Mouse (Mus musculus): ENCODE data around the gene Vasp. TPM values are rescaled to one million over a fixed set of nuclear protein-coding genes. Genes with fewer than 3 reads are reported as not detected.

The Vasp gene
- polyA plus RNA-seq (2016; fragmentation: Nextera tagmentation; extraction: Ambion mirVana) = 66.4 and 68.8 TPM in 2 replicates

DNA sequence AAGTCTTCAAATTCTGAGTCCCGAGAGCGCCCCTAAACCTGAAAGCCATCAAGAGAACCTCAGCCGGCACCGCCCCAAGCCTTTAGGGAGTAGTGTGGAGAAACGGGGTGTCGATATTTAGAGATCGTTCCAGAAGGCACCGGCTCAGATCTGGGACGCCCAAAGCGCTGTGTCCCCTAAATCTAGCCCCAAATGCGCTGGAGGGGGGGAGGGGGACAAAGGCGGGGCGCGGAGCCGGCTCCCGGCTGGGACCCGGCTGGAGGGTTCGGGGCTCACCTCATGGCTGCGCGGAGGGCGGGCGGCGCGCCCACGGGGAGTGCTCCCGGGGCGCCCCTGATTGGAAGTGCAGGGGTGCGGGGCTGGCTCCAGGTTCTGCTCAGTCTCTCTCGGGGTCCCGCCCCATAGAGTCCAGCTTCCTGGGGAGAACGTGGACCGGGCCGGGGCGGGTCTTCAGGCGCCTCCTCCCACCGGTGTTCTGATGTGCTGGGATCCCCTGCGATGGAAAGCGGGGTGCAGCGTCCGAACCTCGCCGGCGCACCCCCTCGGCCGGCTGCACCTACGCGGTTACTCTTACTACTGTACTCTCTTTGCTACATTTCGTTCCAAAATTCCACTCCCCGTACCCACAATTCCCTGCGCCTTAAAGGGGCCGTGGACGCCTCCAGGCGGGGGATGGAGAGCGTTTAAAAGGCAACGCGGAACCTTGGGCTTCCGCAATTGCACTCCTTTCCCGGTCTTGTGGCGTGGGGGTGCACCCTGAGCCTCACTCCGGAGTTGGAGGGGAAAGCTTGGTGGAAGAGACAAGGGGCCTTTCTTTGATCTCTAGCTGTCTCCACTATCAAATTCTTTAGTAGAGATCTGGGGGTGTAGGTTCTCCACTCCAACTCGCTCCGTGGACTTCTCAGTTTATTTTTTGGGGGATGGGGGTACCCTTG is at the start of gene Vasp:
Vasp (minus strand) TSS at position 580 of the 935 bp plus-strand sequence.
- peak; percentile 33 for ATAC-seq (ENCODE audit: insufficient number of reproducible peaks, insufficient read depth, low FRiP score, low TSS enrichment, low read depth)
- Histone ChIP-seq H3K27ac (peak within 1 kb of the TSS; percentile 96), H3K36me3 (peaks cover 11% of the 10 kb centered on the region), H3K4me2 (peak within 1 kb of the TSS; percentile 96), H3K9ac (replicated peaks) (peak within 1 kb of the TSS; percentile 90), H3K4me3 (replicated peaks) (peak within 1 kb of the TSS; percentile 98), H3K27me3 (no peaks in the 10 kb centered on the region), H3K4me1 (replicated peaks) (peaks cover 27% of the 10 kb centered on the region), H3K9me3 (0 out of 2 replicates have a peak, but pooled peaks cover 3% of the 10 kb centered on the region)
- WGBS = under 1% methylated on average over 62 of the region's 62 CpGs

GRCm38 (mm10) chr7:19320637-19321036 is 49.0 kb upstream of the Vasp start:
- no peak for ATAC-seq (ENCODE audit: insufficient number of reproducible peaks, insufficient read depth, low FRiP score, low TSS enrichment, low read depth)
- Histone ChIP-seq H3K9ac (replicated peaks) (no peak overlapping the region; the same call in 1 of the 2 replicates), H3K36me3 (no peaks in the 10 kb centered on the region), H3K27ac (no peak overlapping the region), H3K4me1 (replicated peaks) (peaks cover 10% of the 10 kb centered on the region), H3K4me3 (replicated peaks) (no peak overlapping the region), H3K27me3 (peaks cover 56% of the 10 kb centered on the region), H3K9me3 (no peaks in the 10 kb centered on the region), H3K4me2 (peak overlapping the region; percentile 72)
- 44% methylated on average over 7 of the region's 7 CpGs for WGBS

DNA sequence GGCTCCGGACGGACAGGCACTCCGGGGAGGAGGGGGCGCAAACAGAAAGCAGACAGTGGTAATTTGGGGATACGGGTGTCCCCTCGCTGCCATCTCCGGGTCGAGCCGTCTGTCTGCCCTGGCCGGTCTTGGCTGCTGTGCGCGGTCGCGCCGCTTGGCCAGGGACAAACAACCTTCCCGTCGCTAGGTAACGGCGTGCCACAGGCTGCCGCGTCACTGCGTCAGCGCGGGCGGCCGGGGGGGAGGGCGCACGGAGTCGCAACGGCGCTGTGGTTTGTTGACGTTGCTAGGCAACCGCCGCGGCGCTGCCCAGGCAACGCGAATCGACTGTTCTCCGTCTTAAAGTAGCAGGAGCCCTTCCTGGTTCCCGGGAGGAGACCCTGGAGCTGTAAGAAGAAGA is 48.3 kb upstream of the Vasp start:
- WGBS = under 1% methylated on average over 41 of the region's 41 CpGs
- peak overlapping the region; percentile 42 for H3K4me3 ChIP-seq (replicated peaks)
- no peaks in the 10 kb centered on the region for H3K36me3 ChIP-seq
- no peak overlapping the region for H3K27ac ChIP-seq
- H3K4me1 ChIP-seq (replicated peaks) = peaks cover 10% of the 10 kb centered on the region
- ATAC-seq (ENCODE audit: insufficient number of reproducible peaks, insufficient read depth, low FRiP score, low TSS enrichment, low read depth) = peak; percentile 90
- peaks cover 62% of the 10 kb centered on the region for H3K27me3 ChIP-seq
- H3K9me3 ChIP-seq = no peaks in the 10 kb centered on the region
- peak overlapping the region; percentile 57 for H3K9ac ChIP-seq (replicated peaks)
- peak overlapping the region; percentile 72 for H3K4me2 ChIP-seq

GRCm38 (mm10) chr7:19319458-19319857 is 47.8 kb upstream of the Vasp start:
- peak; percentile 69 for ATAC-seq (ENCODE audit: insufficient number of reproducible peaks, insufficient read depth, low FRiP score, low TSS enrichment, low read depth)
- peaks cover 65% of the 10 kb centered on the region for H3K27me3 ChIP-seq
- no peaks in the 10 kb centered on the region for H3K36me3 ChIP-seq
- peak overlapping the region; percentile 72 for H3K4me2 ChIP-seq
- H3K9ac ChIP-seq (replicated peaks) = peak overlapping the region; percentile 57
- H3K27ac ChIP-seq = no peak overlapping the region
- 22% methylated on average over 9 of the region's 9 CpGs for WGBS
- H3K9me3 ChIP-seq = no peaks in the 10 kb centered on the region
- peaks cover 10% of the 10 kb centered on the region for H3K4me1 ChIP-seq (replicated peaks)
- H3K4me3 ChIP-seq (replicated peaks) = peak overlapping the region; percentile 42

GRCm38 (mm10) chr7:19318676-19319075 is 47.1 kb upstream of the Vasp start:
- Histone ChIP-seq H3K9me3 (no peaks in the 10 kb centered on the region), H3K4me3 (replicated peaks) (no peak overlapping the region), H3K4me1 (replicated peaks) (peaks cover 10% of the 10 kb centered on the region), H3K9ac (replicated peaks) (no peak overlapping the region), H3K27me3 (peaks cover 72% of the 10 kb centered on the region), H3K36me3 (no peaks in the 10 kb centered on the region), H3K27ac (no peak overlapping the region), H3K4me2 (no peak overlapping the region)
- WGBS = 81% methylated on average over 7 of the region's 7 CpGs
- ATAC-seq (ENCODE audit: insufficient number of reproducible peaks, insufficient read depth, low FRiP score, low TSS enrichment, low read depth) = no peak

GRCm38 (mm10) chr7:19318201-19318600 is 46.6 kb upstream of the Vasp start:
- Histone ChIP-seq H3K27ac (no peak overlapping the region), H3K4me1 (replicated peaks) (peaks cover 10% of the 10 kb centered on the region), H3K9me3 (no peaks in the 10 kb centered on the region), H3K9ac (replicated peaks) (no peak overlapping the region), H3K4me2 (no peak overlapping the region), H3K36me3 (no peaks in the 10 kb centered on the region), H3K4me3 (replicated peaks) (no peak overlapping the region), H3K27me3 (peaks cover 76% of the 10 kb centered on the region)
- 58% methylated on average over 2 of the region's 2 CpGs for WGBS
- no peak for ATAC-seq (ENCODE audit: insufficient number of reproducible peaks, insufficient read depth, low FRiP score, low TSS enrichment, low read depth)

- ATAC-seq (ENCODE audit: insufficient number of reproducible peaks, insufficient read depth, low FRiP score, low TSS enrichment, low read depth) = no peak
- H3K27me3 ChIP-seq = peaks cover 74% of the 10 kb centered on the region
- no peaks in the 10 kb centered on the region for H3K9me3 ChIP-seq
- no peak overlapping the region for H3K4me3 ChIP-seq (replicated peaks)
- no peak overlapping the region for H3K9ac ChIP-seq (replicated peaks)
- H3K36me3 ChIP-seq = no peaks in the 10 kb centered on the region
- no peak overlapping the region for H3K27ac ChIP-seq
- no peak overlapping the region for H3K4me2 ChIP-seq
- H3K4me1 ChIP-seq (replicated peaks) = peaks cover 10% of the 10 kb centered on the region
- 69% methylated on average over 14 of the region's 14 CpGs for WGBS
Measured at GRCm38 (mm10) chr7:19316451-19317161, 45.0 kb upstream of the Vasp start.

DNA sequence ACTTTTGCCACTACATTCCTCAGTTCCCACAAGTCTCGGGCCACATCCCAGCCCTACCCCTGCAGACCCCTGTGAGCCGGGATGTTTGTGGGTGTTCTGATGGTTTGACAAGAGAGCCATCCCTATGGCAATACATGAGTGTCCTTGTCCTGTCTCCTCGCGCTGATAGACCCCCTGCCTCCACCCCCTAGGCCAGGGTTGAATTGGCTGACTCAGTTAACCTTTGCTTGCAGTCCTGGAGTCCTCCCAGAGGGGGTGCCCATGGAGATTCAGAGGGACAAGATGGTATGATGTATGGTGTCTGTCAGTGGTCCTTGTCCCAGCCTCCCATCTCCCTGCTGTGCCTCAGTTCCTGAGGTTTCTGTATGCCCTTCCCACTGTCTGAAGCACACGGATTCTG is 42.4 kb upstream of the Vasp start:
- H3K4me3 ChIP-seq (replicated peaks) = no peak overlapping the region
- H3K9ac ChIP-seq (replicated peaks) = no peak overlapping the region; the same call in 1 of the 2 replicates
- 49% methylated on average over 5 of the region's 5 CpGs for WGBS
- no peaks in the 10 kb centered on the region for H3K36me3 ChIP-seq
- peaks cover 69% of the 10 kb centered on the region for H3K27me3 ChIP-seq
- ATAC-seq (ENCODE audit: insufficient number of reproducible peaks, insufficient read depth, low FRiP score, low TSS enrichment, low read depth) = no peak
- no peak overlapping the region for H3K4me2 ChIP-seq
- no peaks in the 10 kb centered on the region for H3K9me3 ChIP-seq
- H3K27ac ChIP-seq = no peak overlapping the region
- peaks cover 11% of the 10 kb centered on the region for H3K4me1 ChIP-seq (replicated peaks)

- 43% methylated on average over 4 of the region's 4 CpGs for WGBS
- no peak overlapping the region for H3K4me2 ChIP-seq
Measured at GRCm38 (mm10) chr7:19311991-19312390, 40.4 kb upstream of the Vasp start.

GRCm38 (mm10) chr7:19309884-19310641 is 38.4 kb upstream of the Vasp start, which contains the start of gene Fosb:
TSS of gene Fosb (minus strand) at chr7:19310051.
- peak; percentile 69; the same call in 1 of the 2 replicates for ATAC-seq (ENCODE audit: insufficient number of reproducible peaks, insufficient read depth, low FRiP score, low TSS enrichment, low read depth)
- Histone ChIP-seq H3K9me3 (no peaks in the 10 kb centered on the region), H3K4me3 (replicated peaks) (peak within 1 kb of the TSS; percentile 66), H3K4me2 (peak within 1 kb of the TSS; percentile 98), H3K27me3 (peaks cover 63% of the 10 kb centered on the region), H3K9ac (replicated peaks) (peak within 1 kb of the TSS; percentile 57), H3K36me3 (no peaks in the 10 kb centered on the region), H3K27ac (no peak within 1 kb of the TSS), H3K4me1 (replicated peaks) (peaks cover 23% of the 10 kb centered on the region)
- under 1% methylated on average over 49 of the region's 49 CpGs for WGBS

More at GRCm38 (mm10) chr7:19311991-19312390, 40.4 kb upstream of the Vasp start:
- no peaks in the 10 kb centered on the region for H3K9me3 ChIP-seq
- H3K4me3 ChIP-seq (replicated peaks) = no peak overlapping the region
- H3K27ac ChIP-seq = no peak overlapping the region
- H3K4me1 ChIP-seq (replicated peaks) = peaks cover 22% of the 10 kb centered on the region
- no peaks in the 10 kb centered on the region for H3K36me3 ChIP-seq
- no peak for ATAC-seq (ENCODE audit: insufficient number of reproducible peaks, insufficient read depth, low FRiP score, low TSS enrichment, low read depth)
- H3K27me3 ChIP-seq = peaks cover 61% of the 10 kb centered on the region
- H3K9ac ChIP-seq (replicated peaks) = no peak overlapping the region
